Mouse (Mus musculus) midbrain, embryonic 11.5 days (tissue): ENCODE data around the gene E430018J23Rik. TPM values are rescaled to one million over a fixed set of nuclear protein-coding genes. Genes with fewer than 3 reads are reported as not detected.
A peak's percentile ranks its signal among the peaks of the same experiment; 100 is the strongest.
"Not testable (repeated sequence)": the region's sequence is repeated elsewhere in the genome, so short reads cannot be mapped to it uniquely, and the experiment has no call there.

ENCODE experiments used
- ATAC-seq: fragments of 200-750 bp; cut with Nextera tagmentation; 2 replicates; pipeline ENCODE4 v1.8.0; 2017; ENCODE audit warnings: moderate TSS enrichment, moderate library complexity; ENCODE audit not compliant: low FRiP score
- DNase-seq: peaks from one replicate; pipeline ENCODE4 v3.0.0; 2015; ENCODE audit warnings: low spot score; ENCODE audit errors: missing footprints
- H3K27ac ChIP-seq: fragments of 300-500 bp; sonication (generic); 2 replicates; pipeline ENCODE4 v1.5.1; 2014; ENCODE audit warnings: low read depth, low read length
- H3K27me3 ChIP-seq: fragments of 300-500 bp; sonication (generic); 2 replicates; pipeline ENCODE4 v1.6.1; 2014; ENCODE audit warnings: mild to moderate bottlenecking, low read length, moderate library complexity, mixed read lengths; ENCODE audit not compliant: control insufficient read depth, insufficient read depth
- H3K36me3 ChIP-seq: fragments of 300-500 bp; sonication (generic); 2 replicates; pipeline ENCODE4 v1.6.1; 2014; ENCODE audit warnings: mild to moderate bottlenecking, low read length, moderate library complexity, mixed read lengths; ENCODE audit not compliant: control insufficient read depth, insufficient read depth
- H3K4me1 ChIP-seq: fragments of 300-500 bp; sonication (generic); 2 replicates; pipeline ENCODE4 v1.6.1; 2014; ENCODE audit warnings: low read length; ENCODE audit not compliant: control insufficient read depth, insufficient read depth
- H3K4me2 ChIP-seq: fragments of 300-500 bp; sonication (generic); 2 replicates; pipeline ENCODE4 v1.6.1; 2014; ENCODE audit warnings: mild to moderate bottlenecking, moderate library complexity
- H3K4me3 ChIP-seq: fragments of 300-500 bp; sonication (generic); 2 replicates; pipeline ENCODE4 v1.5.1; 2014; ENCODE audit warnings: low read depth, low read length
- H3K9ac ChIP-seq: fragments of 300-500 bp; sonication (generic); 2 replicates; pipeline ENCODE4 v1.6.1; 2014; ENCODE audit warnings: low read length
- H3K9me3 ChIP-seq: fragments of 300-500 bp; sonication (generic); 2 replicates; pipeline ENCODE4 v1.6.1; 2016; ENCODE audit warnings: low read length; ENCODE audit not compliant: control insufficient read depth
- WGBS: fragments of 180-500 bp; shearing (Covaris S2); extraction: QIAGEN DNeasy Blood & Tissue Kit; methylation state at CpG from one replicate; pipeline ENCODE4 v1.1.7; 2014; 5-methylcytosine and 5-hydroxymethylcytosine counted together
- polyA plus RNA-seq: library from polyadenylated mRNA; unstranded; fragments of >200 nt; fragmentation: Nextera tagmentation; extraction: Ambion mirVana; gene quantifications from 2 replicates; pipeline ENCODE4 v1.2.1, GENCODE M21; 2014

The E430018J23Rik gene
- polyA plus RNA-seq, 1 experiment from 2014 or later = 6.4 TPM

GRCm38 (mm10) chr7:127364166-127364565, 29.3 kb downstream of the E430018J23Rik start:
- ATAC-seq = no peak
- no peaks in the 10 kb centered on the region for H3K36me3 ChIP-seq
- no peaks in the 10 kb centered on the region; the same call in 1 of the 2 replicates for H3K27me3 ChIP-seq
- peak overlapping the region; percentile 37 for H3K4me3 ChIP-seq
- H3K9ac ChIP-seq = peak overlapping the region; percentile 65
- 47% methylated on average over 4 of the region's 4 CpGs for WGBS
- H3K4me2 ChIP-seq = peak overlapping the region; percentile 72
- H3K9me3 ChIP-seq = no peaks in the 10 kb centered on the region
- H3K27ac ChIP-seq = no peak overlapping the region
- peaks cover 6% of the 10 kb centered on the region; the same call in 1 of the 2 replicates for H3K4me1 ChIP-seq
- peak; percentile 85 for DNase-seq

- 2% methylated on average over 24 of the region's 24 CpGs for WGBS
- ATAC-seq (peak; percentile 46; the same call in 1 of the 2 replicates), DNase-seq (peak; percentile 95)
- Histone ChIP-seq H3K27me3 (no peaks in the 10 kb centered on the region; the same call in 1 of the 2 replicates), H3K27ac (no peak overlapping the region), H3K9ac (peak overlapping the region; percentile 65), H3K4me2 (peak overlapping the region; percentile 72), H3K4me3 (peak overlapping the region; percentile 37), H3K4me1 (peaks cover 6% of the 10 kb centered on the region; the same call in 1 of the 2 replicates), H3K9me3 (no peaks in the 10 kb centered on the region), H3K36me3 (no peaks in the 10 kb centered on the region)
These were observed 29.9 kb downstream of the E430018J23Rik start for GRCm38 (mm10) chr7:127363475-127363921.

- H3K27me3 ChIP-seq, H3K27ac ChIP-seq, H3K9ac ChIP-seq, H3K4me1 ChIP-seq, H3K9me3 ChIP-seq, H3K36me3 ChIP-seq, H3K4me3 ChIP-seq, ATAC-seq, H3K4me2 ChIP-seq: not testable (repeated sequence)
- WGBS = 17% methylated on average over 13 of the region's 13 CpGs
- DNase-seq = peak; percentile 92
These were observed 31.0 kb downstream of the E430018J23Rik start for GRCm38 (mm10) chr7:127362418-127362817.

GRCm38 (mm10) chr7:127361449-127361848, 32.0 kb downstream of the E430018J23Rik start:
- DNase-seq = peak; percentile 60
- no peaks in the 10 kb centered on the region for H3K9me3 ChIP-seq
- no peak overlapping the region for H3K4me2 ChIP-seq
- no peak for ATAC-seq
- H3K4me3 ChIP-seq = no peak overlapping the region
- peaks cover 6% of the 10 kb centered on the region; the same call in 1 of the 2 replicates for H3K4me1 ChIP-seq
- H3K27me3 ChIP-seq = no peaks in the 10 kb centered on the region; the same call in 1 of the 2 replicates
- H3K9ac ChIP-seq = no peak overlapping the region
- 66% methylated on average over 13 of the region's 13 CpGs for WGBS
- H3K36me3 ChIP-seq = no peaks in the 10 kb centered on the region
- H3K27ac ChIP-seq = no peak overlapping the region

GRCm38 (mm10) chr7:127360265-127360664, 33.2 kb downstream of the E430018J23Rik start:
- H3K4me1 ChIP-seq = peaks cover 6% of the 10 kb centered on the region; the same call in 1 of the 2 replicates
- H3K9me3 ChIP-seq = no peaks in the 10 kb centered on the region
- H3K4me2 ChIP-seq = no peak overlapping the region
- 87% methylated on average over 4 of the region's 4 CpGs for WGBS
- H3K27me3 ChIP-seq = no peaks in the 10 kb centered on the region; the same call in 1 of the 2 replicates
- H3K36me3 ChIP-seq = no peaks in the 10 kb centered on the region
- no peak overlapping the region for H3K4me3 ChIP-seq
- DNase-seq (peak; percentile 17), ATAC-seq (no peak)
- H3K9ac ChIP-seq = no peak overlapping the region
- H3K27ac ChIP-seq = no peak overlapping the region

GRCm38 (mm10) chr7:127358472-127358871, 35.0 kb downstream of the E430018J23Rik start:
- Histone ChIP-seq H3K36me3 (no peaks in the 10 kb centered on the region), H3K27ac (no peak overlapping the region), H3K4me2 (no peak overlapping the region), H3K9ac (no peak overlapping the region), H3K4me3 (no peak overlapping the region), H3K9me3 (no peaks in the 10 kb centered on the region), H3K4me1 (peaks cover 2% of the 10 kb centered on the region; the same call in 1 of the 2 replicates), H3K27me3 (no peaks in the 10 kb centered on the region; the same call in 1 of the 2 replicates)
- no peak for ATAC-seq
- 71% methylated on average over 4 of the region's 4 CpGs for WGBS
- peak; percentile 60 for DNase-seq

GRCm38 (mm10) chr7:127357871-127358270, 35.6 kb downstream of the E430018J23Rik start:
- no peak for ATAC-seq
- H3K4me1 ChIP-seq = no peaks in the 10 kb centered on the region
- no peak overlapping the region for H3K4me3 ChIP-seq
- no peaks in the 10 kb centered on the region; the same call in 1 of the 2 replicates for H3K27me3 ChIP-seq
- no peaks in the 10 kb centered on the region for H3K9me3 ChIP-seq
- H3K36me3 ChIP-seq = no peaks in the 10 kb centered on the region
- DNase-seq = peak; percentile 35
- no peak overlapping the region for H3K4me2 ChIP-seq
- 72% methylated on average over 2 of the region's 2 CpGs for WGBS
- no peak overlapping the region for H3K9ac ChIP-seq
- H3K27ac ChIP-seq = no peak overlapping the region

- Histone ChIP-seq H3K9me3 (no peaks in the 10 kb centered on the region), H3K27ac (no peak overlapping the region), H3K4me3 (no peak overlapping the region), H3K4me2 (no peak overlapping the region), H3K27me3 (no peaks in the 10 kb centered on the region), H3K9ac (no peak overlapping the region), H3K4me1 (no peaks in the 10 kb centered on the region), H3K36me3 (no peaks in the 10 kb centered on the region)
- DNase-seq (no peak), ATAC-seq (no peak)
- 68% methylated on average over 3 of the region's 3 CpGs for WGBS
These were observed 37.6 kb downstream of the E430018J23Rik start for GRCm38 (mm10) chr7:127355796-127356195.

GRCm38 (mm10) chr7:127351230-127352004, 42.0 kb downstream of the E430018J23Rik start:
- no peak overlapping the region for H3K27ac ChIP-seq
- H3K27me3 ChIP-seq = no peaks in the 10 kb centered on the region
- no peak overlapping the region for H3K9ac ChIP-seq
- no peaks in the 10 kb centered on the region for H3K36me3 ChIP-seq
- H3K4me2 ChIP-seq = no peak overlapping the region
- peak; percentile 41 for DNase-seq
- 92% methylated on average over 5 of the region's 5 CpGs for WGBS
- ATAC-seq = no peak
- H3K4me1 ChIP-seq = peaks cover 4% of the 10 kb centered on the region; the same call in 1 of the 2 replicates
- H3K4me3 ChIP-seq = no peak overlapping the region
- no peaks in the 10 kb centered on the region for H3K9me3 ChIP-seq
